Mouse (Mus musculus) B cell, adult 62 days (primary cell): Measurements from ENCODE around the gene Oas1c. TPM values are rescaled to one million over a fixed set of nuclear protein-coding genes. Genes with fewer than 3 reads are reported as not detected.

Source experiments
- total RNA-seq: library from RNA; stranded (reverse); gene quantifications from 4 replicates; pipeline ENCODE4 v1.2.4, GENCODE M21; 2023

Gene Oas1c
- 10.9 to 17.7 TPM (median 13.6 TPM) in 4 replicates for total RNA-seq

DNA sequence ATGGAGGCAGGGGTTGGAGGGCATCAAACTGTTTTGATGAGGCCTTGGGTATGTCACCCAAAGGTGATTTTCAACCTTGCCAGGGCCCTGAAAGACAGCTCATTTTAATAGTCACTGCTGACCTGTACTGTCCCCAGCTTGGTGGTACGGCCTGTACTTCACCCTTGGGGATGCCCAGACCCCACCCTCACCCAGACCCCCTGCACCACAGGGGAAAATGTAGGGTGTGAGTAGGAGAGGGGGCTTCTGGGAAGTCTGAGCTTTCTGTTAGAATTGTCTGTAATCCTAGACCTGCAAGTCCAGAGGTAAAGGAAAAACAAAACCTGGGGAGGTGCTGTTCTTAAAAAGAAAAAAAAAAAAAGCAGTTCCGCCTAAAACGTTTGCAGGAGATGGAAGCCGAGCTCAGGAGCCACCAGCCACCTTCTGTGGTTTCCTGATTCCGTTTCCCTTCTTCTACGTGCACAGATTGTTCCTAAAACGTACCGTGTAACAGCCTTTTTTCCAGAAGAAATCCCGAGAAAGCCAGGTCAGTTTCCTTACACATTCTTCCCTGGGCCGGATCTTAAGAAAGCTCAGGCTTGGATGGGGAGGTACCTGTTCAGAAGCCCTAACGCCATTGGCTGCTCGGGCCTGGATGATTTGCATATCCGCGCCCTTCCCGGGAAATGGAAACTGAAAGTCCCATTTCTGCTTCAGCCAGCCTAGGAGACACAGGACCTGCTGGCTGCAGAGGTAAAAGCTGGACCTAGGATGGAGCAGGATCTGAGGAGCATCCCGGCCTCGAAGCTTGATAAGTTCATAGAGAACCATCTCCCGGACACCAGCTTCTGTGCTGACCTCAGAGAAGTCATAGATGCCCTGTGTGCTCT lies at the start of gene Oas1c:
Gene Oas1c, minus strand, starts transcription at position 564 of the 869 bp plus-strand sequence.

DNA sequence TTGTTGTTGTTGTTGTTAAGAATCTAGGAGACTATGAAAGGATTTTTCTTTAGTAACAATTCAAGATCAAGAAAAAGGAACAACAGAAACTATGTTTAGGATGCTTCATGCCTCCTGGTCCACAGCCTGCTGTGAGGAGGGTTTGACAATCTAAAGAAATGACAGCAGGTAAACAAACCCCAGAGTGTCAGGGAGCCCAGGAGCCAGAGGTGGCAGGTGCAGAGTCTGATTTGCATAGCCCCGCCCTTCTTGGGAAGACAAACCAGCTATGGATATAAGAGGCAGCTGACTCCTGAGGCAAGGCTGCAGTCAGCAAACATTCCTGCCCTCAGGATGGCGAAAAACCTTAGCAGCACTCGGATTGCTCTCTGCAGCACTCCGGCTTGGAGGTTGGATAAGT lies 48.8 kb upstream of the Oas1c start, which contains the start of gene Oas1h:
Gene Oas1h, plus strand, starts transcription at position 301 of the 400 bp plus-strand sequence.

DNA sequence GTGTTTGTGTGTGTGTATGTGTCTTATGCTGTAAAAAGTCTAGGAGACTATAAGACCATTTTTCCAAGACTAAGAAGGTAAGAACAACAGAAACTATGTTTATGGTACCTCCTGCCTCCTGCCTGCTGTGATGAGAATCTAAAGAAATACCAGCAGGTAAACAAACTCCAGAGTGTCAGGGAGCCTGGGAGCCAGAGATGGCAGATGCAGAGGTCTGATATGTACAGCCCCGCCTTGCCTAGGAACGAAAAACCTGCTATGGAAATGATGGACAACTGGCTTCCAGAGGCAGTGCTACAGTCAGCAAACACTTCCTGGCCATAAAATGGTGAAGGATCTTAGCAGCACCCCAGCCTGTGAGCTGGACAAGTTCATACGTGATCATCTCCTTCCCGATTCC lies 34.8 kb upstream of the Oas1c start, which contains the start of gene Oas1f:
Gene Oas1f, plus strand, starts transcription at position 301 of the 400 bp plus-strand sequence.

DNA sequence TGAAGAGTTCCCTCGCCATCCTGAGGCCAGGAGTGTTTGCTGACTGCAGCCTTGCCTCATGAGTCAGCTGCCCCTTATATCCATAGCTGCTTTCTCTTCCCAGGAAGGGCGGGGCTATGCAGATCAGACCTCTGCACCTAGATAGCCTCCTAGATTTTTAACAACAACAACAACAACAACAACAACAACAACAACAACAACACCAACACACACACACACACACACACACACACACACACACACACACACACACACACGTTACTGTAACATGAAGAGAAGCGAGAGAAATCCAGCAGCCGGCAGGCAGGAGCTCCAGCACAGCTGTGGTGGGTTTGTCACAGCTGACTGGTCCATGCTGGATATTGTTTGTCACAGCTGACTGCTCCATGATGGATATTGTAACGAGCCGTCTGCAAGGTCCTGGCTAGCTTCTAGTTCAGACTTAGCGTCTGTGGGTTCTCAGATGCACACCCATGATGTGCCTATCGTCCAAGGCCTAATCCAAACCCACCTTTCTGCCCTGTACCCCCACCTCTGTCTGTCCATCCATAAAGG lies 16.8 kb downstream of the Oas1c start, which contains the start of gene Oas1e:
Gene Oas1e, minus strand, starts transcription at position 51 of the 555 bp plus-strand sequence.

DNA sequence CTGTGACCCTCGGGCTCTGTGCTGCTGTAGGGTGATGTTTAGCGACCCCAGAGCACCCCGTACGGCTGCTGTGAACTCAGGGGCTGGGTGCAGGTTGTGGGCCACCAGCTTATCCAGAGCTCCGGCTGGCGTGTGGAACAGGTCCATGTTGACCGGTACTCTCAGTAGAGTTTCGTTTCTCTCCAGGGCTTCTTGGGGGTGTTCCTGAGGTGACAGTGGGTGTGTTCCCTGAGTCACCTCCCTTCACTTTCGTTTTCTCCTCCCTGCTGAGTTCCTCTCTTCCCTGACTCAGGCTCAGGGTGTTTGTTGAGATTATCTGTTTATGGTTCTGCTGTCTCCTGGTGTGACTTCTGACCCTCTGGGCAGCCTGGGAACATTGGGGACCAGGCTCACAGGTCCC lies 34.8 kb downstream of the Oas1c start, which contains the start of gene Oas3:
Gene Oas3, minus strand, starts transcription at position 184 of the 400 bp plus-strand sequence.

Other genes with a start within 250 kb of the Oas1c start
- gene Tpcn1, start 223.8 kb downstream of the Oas1c start, total RNA-seq = 40.1 to 50.7 TPM (median 44.5 TPM) in 4 replicates
- not detected in 4 replicates for gene Iqcd, start 223.5 kb downstream of the Oas1c start, total RNA-seq
- gene Rita1, start 199.9 kb downstream of the Oas1c start, total RNA-seq = 4.4 to 7.2 TPM (median 5.3 TPM) in 4 replicates
- 159 to 178 TPM (median 172 TPM) in 4 replicates for gene Ddx54, start 199.8 kb downstream of the Oas1c start, total RNA-seq
- gene Cfap73, start 178.3 kb downstream of the Oas1c start, total RNA-seq = not detected in 4 replicates
- gene Rasal1, start 163.7 kb downstream of the Oas1c start, total RNA-seq = 48.7 to 62.6 TPM (median 52.0 TPM) in 4 replicates
- gene Dtx1, start 100.6 kb downstream of the Oas1c start, total RNA-seq = 228 to 277 TPM (median 246 TPM) in 4 replicates
- gene Oas2, start 62.7 kb downstream of the Oas1c start, total RNA-seq = 4.9 to 6.1 TPM (median 5.6 TPM) in 4 replicates
- gene Oas3, start 34.9 kb downstream of the Oas1c start, total RNA-seq = 2.6 to 3.2 TPM (median 2.9 TPM) in 4 replicates
- gene Oas1e, start 17.0 kb downstream of the Oas1c start, total RNA-seq = 0.41 to 1.0 TPM (median 0.57 TPM) in 3 of 4 replicates, not detected in the other
- gene Oas1f, start 34.9 kb upstream of the Oas1c start, total RNA-seq = not detected in 4 replicates
- gene Oas1h, start 48.9 kb upstream of the Oas1c start, total RNA-seq = not detected in 4 replicates
- 0.35 to 0.75 TPM (median 0.43 TPM) in 3 of 4 replicates, not detected in the other for gene Oas1g, start 75.1 kb upstream of the Oas1c start, total RNA-seq
- 1.6 to 2.9 TPM (median 2.5 TPM) in 4 replicates for gene Oas1a, start 95.0 kb upstream of the Oas1c start, total RNA-seq
- not detected in 4 replicates for gene Oas1d, start 102.0 kb upstream of the Oas1c start, total RNA-seq
- gene Rph3a, start 197.6 kb upstream of the Oas1c start, total RNA-seq = not detected in 4 replicates